Mouse (Mus musculus) cerebellum, adult 9-11 months (tissue): ENCODE data around the gene Rab8b.

ENCODE experiments used
- DNase-seq: peaks from one replicate; pipeline ENCODE4 v3.0.0; 2022

Rab8b gene

GRCm38 (mm10) chr9:66919382-66919971 is at the start of gene Rab8b:
Gene Rab8b (minus strand): TSS chr9:66919687.
- DNase-seq = peak; percentile 96

- DNase-seq = no peak
Observed at GRCm38 (mm10) chr9:66967492-66967891, 48.0 kb upstream of the Rab8b start.

- no peak for DNase-seq
Observed at GRCm38 (mm10) chr9:66961478-66961877, 42.0 kb upstream of the Rab8b start.

- DNase-seq = no peak
Observed at GRCm38 (mm10) chr9:66957451-66957850, 38.0 kb upstream of the Rab8b start.

GRCm38 (mm10) chr9:66952886-66953285 is 33.4 kb upstream of the Rab8b start:
- no peak for DNase-seq

- no peak for DNase-seq
Observed at GRCm38 (mm10) chr9:66952321-66952720, 32.8 kb upstream of the Rab8b start.

- no peak for DNase-seq
Observed at GRCm38 (mm10) chr9:66948536-66948935, 29.0 kb upstream of the Rab8b start.

- peak; percentile 94 for DNase-seq
Observed at GRCm38 (mm10) chr9:66945647-66946641, 26.5 kb upstream of the Rab8b start, which contains the start of gene Rps27l. Gene Rps27l (plus strand): TSS chr9:66946086.

- no peak for DNase-seq
Observed at GRCm38 (mm10) chr9:66945161-66945560, 25.7 kb upstream of the Rab8b start.

GRCm38 (mm10) chr9:66938836-66939235 is 19.3 kb upstream of the Rab8b start:
- peak; percentile 63 for DNase-seq

GRCm38 (mm10) chr9:66937507-66937906 is 18.0 kb upstream of the Rab8b start:
- peak; percentile 53 for DNase-seq

GRCm38 (mm10) chr9:66933869-66934808 is 14.7 kb upstream of the Rab8b start:
- no peak for DNase-seq

- DNase-seq = no peak
Observed at GRCm38 (mm10) chr9:66930351-66930750, 10.9 kb upstream of the Rab8b start.

- peak; percentile 75 for DNase-seq
Observed at GRCm38 (mm10) chr9:66927696-66928402, 8.4 kb upstream of the Rab8b start.

GRCm38 (mm10) chr9:66925853-66926252 is 6.4 kb upstream of the Rab8b start:
- no peak for DNase-seq

GRCm38 (mm10) chr9:66922076-66922475 is 2.6 kb upstream of the Rab8b start:
- DNase-seq = no peak

- no peak for DNase-seq
Observed at GRCm38 (mm10) chr9:66920488-66921279, 1.2 kb upstream of the Rab8b start.

GRCm38 (mm10) chr9:66919981-66920380 is 494 bp upstream of the Rab8b start:
- peak; percentile 55 for DNase-seq

GRCm38 (mm10) chr9:66918672-66919330 is 686 bp downstream of the Rab8b start:
- DNase-seq = peak; percentile 35

GRCm38 (mm10) chr9:66917892-66918255 is 1.6 kb downstream of the Rab8b start:
- no peak for DNase-seq
